Mouse (Mus musculus) layer of hippocampus, adult 8-10 months (tissue): ENCODE data around the gene AI413582. TPM values are rescaled to one million over a fixed set of nuclear protein-coding genes. Genes with fewer than 3 reads are reported as not detected.

Experiments used
- DNase-seq, 2 experiments: peaks; one replicate each; pipeline ENCODE4 v3.0.0; 2022; ENCODE audit warnings: low spot score in 2 of 2
- total RNA-seq, 4 experiments: library from RNA; stranded (reverse); gene quantifications; 2 replicates each; pipeline ENCODE4 v1.2.4; 2022

AI413582 gene
- total RNA-seq, 4 experiments from 2014 or later = 61.9 to 71.6 (median 65.0) TPM

DNA sequence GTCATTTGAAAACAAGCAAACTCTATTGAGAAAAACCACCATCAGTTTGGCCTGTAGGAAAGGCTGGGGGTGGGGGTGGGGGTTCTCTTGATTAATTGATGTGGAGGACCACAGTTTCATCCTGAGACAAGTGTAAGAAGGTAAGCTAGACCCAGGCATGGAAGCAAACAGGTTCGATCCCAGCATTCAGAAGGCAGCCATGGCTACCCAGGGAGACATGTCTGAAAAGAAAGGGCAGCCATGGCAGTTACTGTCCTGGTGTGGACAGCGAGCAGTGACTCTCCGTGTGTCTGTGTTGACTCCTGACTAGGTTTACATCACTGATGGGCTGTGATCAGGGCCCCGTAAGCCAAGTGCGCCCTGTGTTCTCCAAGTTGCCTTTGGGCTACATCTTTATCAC is 44.3 kb downstream of the AI413582 start, which contains the start of gene Grm4:
Gene Grm4 (minus strand): TSS at position 101 of the 400 bp plus-strand sequence.
- DNase-seq = no peak

DNA sequence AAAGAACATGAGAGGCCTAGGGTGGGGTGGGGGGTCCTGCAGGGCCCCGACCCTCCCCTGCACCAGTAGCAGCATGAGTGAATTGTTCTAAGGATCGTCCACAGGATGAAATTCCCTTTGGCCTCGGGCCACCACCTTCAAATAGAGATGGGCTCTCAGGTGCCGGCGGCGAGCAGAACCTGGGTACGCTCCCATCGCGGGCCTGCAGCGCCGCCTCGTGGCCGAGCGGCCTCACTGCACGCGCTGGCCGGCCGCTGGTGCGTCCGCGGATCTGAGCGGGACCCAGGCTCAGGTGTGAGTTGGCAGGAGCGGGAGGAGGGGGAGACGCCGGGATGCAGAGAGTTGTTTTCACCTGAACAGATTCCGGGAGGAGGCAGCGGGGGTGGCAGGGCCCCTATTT is 45.0 kb downstream of the AI413582 start:
- peak in 1 of 2 experiments; percentile 39 for DNase-seq

DNA sequence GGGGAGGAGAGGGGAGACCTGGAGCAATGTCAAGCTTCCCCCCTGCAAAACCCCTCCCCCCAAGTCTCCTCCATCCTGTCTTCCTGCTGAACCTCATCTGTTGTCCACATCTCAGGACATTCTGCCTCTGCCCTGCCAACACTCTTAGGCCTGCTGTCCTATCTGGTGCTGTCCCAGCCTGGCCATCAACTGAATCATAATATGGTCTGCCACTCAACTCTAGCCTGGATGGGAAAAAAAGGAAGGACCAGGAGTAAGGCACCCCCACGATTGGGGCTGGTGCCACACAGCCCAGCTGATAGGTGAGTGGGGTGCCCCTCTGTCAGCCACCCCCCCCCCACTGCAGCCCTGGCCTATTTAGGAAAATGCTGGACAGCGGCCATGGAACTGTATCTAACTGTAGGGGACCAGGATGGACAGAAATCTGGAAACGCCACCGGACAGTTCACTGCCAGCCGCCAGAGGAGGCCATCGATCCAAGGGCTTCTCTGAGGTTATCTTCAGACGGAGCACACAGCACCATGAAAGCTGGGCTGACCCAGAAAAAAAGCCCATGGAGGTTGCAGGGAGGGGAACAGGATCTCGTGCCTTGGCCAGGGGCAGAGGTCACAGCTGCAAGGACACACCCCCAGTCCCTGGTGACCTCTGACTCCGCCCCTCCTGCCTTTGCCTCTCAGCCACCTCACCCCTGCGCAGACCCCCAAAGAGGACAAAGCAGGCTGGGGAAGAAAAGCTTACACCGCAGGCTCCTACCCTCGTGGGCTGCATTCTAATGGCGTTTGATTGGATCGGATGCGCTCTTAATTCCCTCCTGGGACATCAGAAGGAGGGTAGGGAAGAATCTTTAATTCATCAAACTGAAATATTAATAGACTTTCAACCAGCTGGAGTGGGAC is 46.6 kb downstream of the AI413582 start:
- DNase-seq = no peak

DNA sequence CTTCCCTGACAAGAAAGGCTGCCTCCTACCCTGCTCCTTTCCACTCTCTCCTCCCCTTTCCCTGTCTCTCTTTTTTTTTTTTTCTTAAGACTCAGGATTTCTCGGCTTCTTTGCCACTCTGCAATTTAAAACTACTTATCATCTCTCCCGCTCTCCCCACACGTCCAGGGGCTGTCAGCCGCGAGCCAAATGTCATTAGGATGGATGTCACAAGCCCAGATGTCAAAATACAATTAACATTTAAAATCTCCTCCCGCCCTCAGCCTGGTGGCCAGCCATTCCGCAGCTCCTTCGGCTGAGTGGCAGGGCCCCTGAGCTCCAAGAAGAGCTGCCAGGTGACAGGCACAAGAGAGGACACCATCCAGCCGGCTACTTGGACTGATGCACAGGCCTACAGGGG is 47.3 kb downstream of the AI413582 start:
- DNase-seq = no peak

DNA sequence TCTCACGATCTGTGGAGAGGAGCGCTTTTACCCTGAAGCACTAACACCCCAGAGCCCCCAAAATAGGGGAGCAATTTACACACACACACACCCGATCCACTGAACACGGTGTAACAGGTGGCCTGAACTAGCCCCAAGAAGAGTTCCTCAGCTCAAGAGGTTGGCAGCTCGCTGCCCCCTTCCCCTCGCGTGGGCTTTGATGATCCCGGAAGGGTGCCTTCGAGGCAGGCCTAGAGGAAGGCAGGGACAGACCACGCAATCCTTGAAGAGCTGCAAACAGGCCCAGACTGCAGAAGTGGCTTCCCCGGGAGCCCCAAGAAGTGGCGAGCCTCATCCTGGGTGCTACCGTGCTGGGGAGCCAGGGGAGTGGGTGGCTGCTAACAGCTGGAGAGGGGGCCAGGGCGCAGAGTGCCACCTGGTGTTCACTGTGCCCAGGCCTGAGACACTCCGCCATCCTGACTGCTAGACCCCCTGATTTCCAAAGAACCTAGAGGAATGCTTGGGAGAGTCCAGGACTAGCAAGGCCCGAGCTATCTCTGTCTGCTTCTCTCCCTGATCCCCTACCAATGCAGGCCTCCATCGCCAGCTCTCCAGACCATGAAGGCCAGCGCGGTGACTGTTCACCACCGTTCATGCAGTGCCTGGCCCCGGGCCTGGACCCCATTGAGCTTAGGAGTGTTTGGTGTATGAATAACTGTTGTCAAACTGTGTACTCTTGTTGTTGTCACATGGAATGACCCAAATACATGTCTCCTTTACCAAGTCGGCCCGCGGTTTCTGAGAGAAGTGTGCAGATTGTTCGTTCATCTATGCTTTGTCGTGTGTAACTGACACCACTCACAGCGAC is 51.4 kb downstream of the AI413582 start:
- DNase-seq = no peak

Other genes starting within 250 kb of the AI413582 start
- 10 to 100 TPM in 3 of 4 experiments, 1 to 10 TPM in 1; 9.9 to 13.0 (median 12.6) TPM for gene Grm4, start 44.4 kb downstream of the AI413582 start, total RNA-seq
- gene Hmga1, start 9.3 kb downstream of the AI413582 start, total RNA-seq = 10 to 100 TPM; 30.4 to 39.8 (median 36.1) TPM
- 100 to 1,000 TPM; 470 to 533 (median 501) TPM for gene Nudt3, start 57.7 kb upstream of the AI413582 start, total RNA-seq
- gene RPS10-NUDT3, start 69.5 kb upstream of the AI413582 start, total RNA-seq = 1 to 10 TPM in 1 of 4 experiments, not detected in 3; 1.6 TPM
- 100 to 1,000 TPM; 403 to 610 (median 491) TPM for gene Rps10, start 70.9 kb upstream of the AI413582 start, total RNA-seq
- 100 to 1,000 TPM; 308 to 331 (median 324) TPM for gene Pacsin1, start 89.8 kb upstream of the AI413582 start, total RNA-seq
- gene Spdef, start 163.2 kb upstream of the AI413582 start, total RNA-seq = under 1 TPM in 3 of 4 experiments, not detected in 1; 0.25 to 0.63 (median 0.31) TPM